Mouse (Mus musculus) heart, embryonic 15.5 days (tissue): ENCODE results near the gene Cd300lg. TPM values are rescaled to one million over a fixed set of nuclear protein-coding genes. Genes with fewer than 3 reads are reported as not detected.
A peak's percentile ranks its signal among the peaks of the same experiment; 100 is the strongest.

ENCODE experiments used
- ATAC-seq: fragments of 200-750 bp; cut with Nextera tagmentation; replicated peaks from 2 replicates; pipeline ENCODE4 v1.8.0; 2017; ENCODE audit warnings: low read depth, moderate TSS enrichment; ENCODE audit not compliant: insufficient number of reproducible peaks, insufficient read depth, low FRiP score
- H3K27ac ChIP-seq: fragments of 300-500 bp; sonication (generic); 2 replicates; pipeline ENCODE4 v1.5.1; 2015; ENCODE audit warnings: mild to moderate bottlenecking, inconsistent platforms
- H3K27me3 ChIP-seq: fragments of 300-500 bp; sonication (generic); 2 replicates; pipeline ENCODE4 v1.6.1; 2015; ENCODE audit warnings: inconsistent platforms
- H3K36me3 ChIP-seq: fragments of 300-500 bp; sonication (generic); 2 replicates; pipeline ENCODE4 v1.6.1; 2015; ENCODE audit warnings: mild to moderate bottlenecking, inconsistent platforms
- H3K4me1 ChIP-seq: fragments of 300-500 bp; sonication (generic); replicated peaks from 2 replicates; pipeline ENCODE4 v1.6.1; 2015; ENCODE audit warnings: inconsistent platforms
- H3K4me2 ChIP-seq: fragments of 300-500 bp; sonication (generic); 2 replicates; pipeline ENCODE4 v1.6.1; 2015; ENCODE audit warnings: inconsistent platforms, mild to moderate bottlenecking, moderate library complexity
- H3K4me3 ChIP-seq: fragments of 300-500 bp; sonication (generic); 2 replicates; pipeline ENCODE4 v1.5.1; 2015; ENCODE audit warnings: mild to moderate bottlenecking, inconsistent platforms
- H3K9ac ChIP-seq: fragments of 300-500 bp; sonication (generic); 2 replicates; pipeline ENCODE4 v1.6.1; 2015; ENCODE audit warnings: mild to moderate bottlenecking, inconsistent platforms
- H3K9me3 ChIP-seq: fragments of 300-500 bp; sonication (generic); replicated peaks from 2 replicates; pipeline ENCODE4 v1.6.1; 2016; ENCODE audit warnings: inconsistent platforms
- WGBS: fragments of 180-500 bp; shearing (Covaris S2); methylation state at CpG from one replicate; pipeline ENCODE4 v1.1.7; 2015; ENCODE audit warnings: mixed read lengths; 5-methylcytosine and 5-hydroxymethylcytosine counted together
- polyA plus RNA-seq: library from polyadenylated mRNA; unstranded; fragments of >200 nt; fragmentation: Nextera tagmentation; extraction: Ambion mirVana; gene quantifications from 2 replicates; pipeline ENCODE4 v1.2.1, GENCODE M21; 2015

Cd300lg gene
- polyA plus RNA-seq, 1 experiment from 2014 or later, result 8.4 TPM

- H3K9ac ChIP-seq, result 0 out of 2 replicates have a peak overlapping the region, but pooled peaks have one; percentile 13
- peak overlapping the region; percentile 31 for H3K4me3 ChIP-seq
- no peaks in the 10 kb centered on the region for H3K9me3 ChIP-seq
- peaks cover 16% of the 10 kb centered on the region for H3K4me1 ChIP-seq
- peaks cover 34% of the 10 kb centered on the region for H3K27me3 ChIP-seq
- H3K36me3 ChIP-seq, result no peaks in the 10 kb centered on the region
- peak overlapping the region; percentile 64 for H3K4me2 ChIP-seq
- ATAC-seq, result no peak
- no peak overlapping the region for H3K27ac ChIP-seq
- WGBS, result 58% methylated on average over 5 of the region's 5 CpGs
Observed at GRCm38 (mm10) chr11:102096446-102096845, 55.1 kb downstream of the Cd300lg start.

- peaks cover 39% of the 10 kb centered on the region for H3K27me3 ChIP-seq
- H3K4me1 ChIP-seq, result peaks cover 16% of the 10 kb centered on the region
- H3K9me3 ChIP-seq, result no peaks in the 10 kb centered on the region
- WGBS, result 3% methylated on average over 18 of the region's 18 CpGs
- no peak overlapping the region for H3K27ac ChIP-seq
- peak overlapping the region; percentile 31 for H3K4me3 ChIP-seq
- peak overlapping the region; percentile 31; the same call in 1 of the 2 replicates for H3K9ac ChIP-seq
- H3K4me2 ChIP-seq, result peak overlapping the region; percentile 64
- peak; percentile 90 for ATAC-seq
- no peaks in the 10 kb centered on the region for H3K36me3 ChIP-seq
Observed at GRCm38 (mm10) chr11:102096887-102097391, 55.6 kb downstream of the Cd300lg start.

GRCm38 (mm10) chr11:102101219-102101618, 59.9 kb downstream of the Cd300lg start, which contains the start of gene Ppy:
Gene Ppy (minus strand): TSS chr11:102101319.
- ATAC-seq, result no peak
- H3K4me1 ChIP-seq, result peaks cover 16% of the 10 kb centered on the region
- no peaks in the 10 kb centered on the region for H3K36me3 ChIP-seq
- no peak within 1 kb of the TSS for H3K27ac ChIP-seq
- no peak within 1 kb of the TSS for H3K4me3 ChIP-seq
- no peak within 1 kb of the TSS for H3K4me2 ChIP-seq
- WGBS, result 76% methylated on average over 4 of the region's 4 CpGs
- no peak within 1 kb of the TSS for H3K9ac ChIP-seq
- no peaks in the 10 kb centered on the region for H3K9me3 ChIP-seq
- peaks cover 80% of the 10 kb centered on the region for H3K27me3 ChIP-seq

GRCm38 (mm10) chr11:102102485-102103258, 61.4 kb downstream of the Cd300lg start:
- Histone ChIP-seq H3K4me1 (peaks cover 8% of the 10 kb centered on the region; the same call in 1 of the 2 replicates), H3K4me3 (no peak overlapping the region), H3K27ac (no peak overlapping the region), H3K9ac (no peak overlapping the region), H3K9me3 (no peaks in the 10 kb centered on the region), H3K27me3 (peaks cover 92% of the 10 kb centered on the region), H3K36me3 (no peaks in the 10 kb centered on the region), H3K4me2 (0 out of 2 replicates have a peak overlapping the region, but pooled peaks have one; percentile 12)
- 13% methylated on average over 17 of the region's 17 CpGs for WGBS
- ATAC-seq, result no peak

Other genes starting within 250 kb of the Cd300lg start
- 15.7 and 19.8 TPM in 2 replicates for gene Meox1, start 147.1 kb upstream of the Cd300lg start, polyA plus RNA-seq
- gene Sost, start 74.5 kb upstream of the Cd300lg start, polyA plus RNA-seq, result 3.9 and 4.4 TPM in 2 replicates
- not detected in 2 replicates for gene Cfap97d1, start 57.2 kb upstream of the Cd300lg start, polyA plus RNA-seq
- gene Dusp3, start 54.5 kb upstream of the Cd300lg start, polyA plus RNA-seq, result 50.4 and 56.7 TPM in 2 replicates
- 2.9 and 3.6 TPM in 2 replicates for gene Mpp3, start 13.0 kb upstream of the Cd300lg start, polyA plus RNA-seq
- gene Mpp2, start 47.0 kb downstream of the Cd300lg start, polyA plus RNA-seq, result 6.0 and 9.3 TPM in 2 replicates
- not detected in 2 replicates for gene Ppy, start 59.8 kb downstream of the Cd300lg start, polyA plus RNA-seq
- not detected in 2 replicates for gene Pyy, start 66.3 kb downstream of the Cd300lg start, polyA plus RNA-seq
- 0.24 TPM in 1 of 2 replicates, not detected in the other for gene Nags, start 104.0 kb downstream of the Cd300lg start, polyA plus RNA-seq
- 30.6 and 35.9 TPM in 2 replicates for gene Tmem101, start 114.9 kb downstream of the Cd300lg start, polyA plus RNA-seq
- gene Lsm12, start 143.8 kb downstream of the Cd300lg start, polyA plus RNA-seq, result 74.6 and 83.4 TPM in 2 replicates
- gene G6pc3, start 148.1 kb downstream of the Cd300lg start, polyA plus RNA-seq, result 20.9 and 23.3 TPM in 2 replicates
- gene Hdac5, start 188.7 kb downstream of the Cd300lg start, polyA plus RNA-seq, result 76.7 and 86.8 TPM in 2 replicates
- gene BC030867, start 207.4 kb downstream of the Cd300lg start, polyA plus RNA-seq, result 8.3 and 12.7 TPM in 2 replicates
- gene Asb16, start 227.2 kb downstream of the Cd300lg start, polyA plus RNA-seq, result 0.05 and 0.06 TPM in 2 replicates
- gene Tmub2, start 243.4 kb downstream of the Cd300lg start, polyA plus RNA-seq, result 36.4 and 43.1 TPM in 2 replicates